Mouse (Mus musculus): Measurements from ENCODE around the gene Taf3. TPM values are rescaled to one million over a fixed set of nuclear protein-coding genes. Genes with fewer than 3 reads are reported as not detected.

The Taf3 gene
- polyA plus RNA-seq, 1 experiment, result 6.9 TPM

DNA sequence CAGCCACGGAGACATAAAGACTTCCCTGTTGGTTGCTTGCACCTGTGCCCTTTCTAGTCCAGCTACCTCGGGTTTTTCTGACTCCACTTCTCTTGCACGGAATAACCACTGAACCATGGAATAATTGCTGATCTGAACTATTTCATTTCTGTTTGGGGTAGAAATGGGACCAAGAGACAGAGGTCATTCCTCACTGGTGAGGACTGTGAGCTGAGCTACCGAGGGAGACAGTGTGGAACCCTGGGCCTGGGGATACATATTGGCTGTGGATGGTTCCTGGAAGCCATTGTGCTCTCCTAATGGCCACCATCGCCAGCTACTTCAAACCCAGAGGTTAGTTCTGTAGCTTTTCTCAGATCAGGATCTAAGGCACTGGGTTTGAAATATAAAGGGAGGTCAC, 157.5 kb downstream of the Taf3 start:
- H3K27ac ChIP-seq (ENCODE audit: insufficient read depth, low read depth, low read length), result no peak overlapping the region
- no peak overlapping the region for H3K4me3 ChIP-seq (ENCODE audit: low read depth, low read length)
- H3K4me1 ChIP-seq (ENCODE audit: control insufficient read depth, insufficient read depth, insufficient read length, low read length), result peaks cover 6% of the 10 kb centered on the region
- peaks cover 56% of the 10 kb centered on the region for H3K27me3 ChIP-seq (ENCODE audit: control insufficient read depth, insufficient read depth, low read length)
- no peaks in the 10 kb centered on the region for H3K36me3 ChIP-seq (ENCODE audit: control insufficient read depth, insufficient read depth, low read length)
- WGBS, result 6% methylated on average over 5 of the region's 5 CpGs
- TF ChIP-seq CTCF (IDR thresholded peaks at IDR 0.05; ENCODE audit: extremely low read depth, insufficient read length, insufficient replicate concordance, low read depth, low read length) (no peak), POLR2A (IDR thresholded peaks at IDR 0.05; ENCODE audit: low read depth, low read length) (no peak)

DNA sequence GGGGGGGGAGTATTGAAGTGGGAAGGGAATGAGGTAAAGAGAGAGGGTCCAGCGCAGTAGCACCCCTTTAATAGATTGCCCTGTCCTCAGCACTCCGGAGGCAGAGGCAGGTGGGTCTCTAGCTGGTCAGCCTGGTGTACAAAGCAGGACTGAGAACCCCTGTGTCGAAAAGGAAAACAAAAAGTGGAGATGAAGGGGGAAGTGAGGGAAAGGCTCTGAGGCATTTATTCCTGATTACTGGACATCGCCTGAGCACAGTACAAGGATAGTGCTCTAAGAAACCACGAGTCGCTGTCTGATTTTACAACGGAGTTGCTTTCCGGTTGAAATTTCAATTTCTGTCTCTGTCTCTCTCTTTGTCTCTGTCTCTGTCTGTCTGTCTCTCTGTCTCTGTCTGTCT, 158.1 kb downstream of the Taf3 start:
- Histone ChIP-seq H3K27me3 (ENCODE audit: control insufficient read depth, insufficient read depth, low read length) (peaks cover 56% of the 10 kb centered on the region), H3K4me3 (ENCODE audit: low read depth, low read length) (no peak overlapping the region)

DNA sequence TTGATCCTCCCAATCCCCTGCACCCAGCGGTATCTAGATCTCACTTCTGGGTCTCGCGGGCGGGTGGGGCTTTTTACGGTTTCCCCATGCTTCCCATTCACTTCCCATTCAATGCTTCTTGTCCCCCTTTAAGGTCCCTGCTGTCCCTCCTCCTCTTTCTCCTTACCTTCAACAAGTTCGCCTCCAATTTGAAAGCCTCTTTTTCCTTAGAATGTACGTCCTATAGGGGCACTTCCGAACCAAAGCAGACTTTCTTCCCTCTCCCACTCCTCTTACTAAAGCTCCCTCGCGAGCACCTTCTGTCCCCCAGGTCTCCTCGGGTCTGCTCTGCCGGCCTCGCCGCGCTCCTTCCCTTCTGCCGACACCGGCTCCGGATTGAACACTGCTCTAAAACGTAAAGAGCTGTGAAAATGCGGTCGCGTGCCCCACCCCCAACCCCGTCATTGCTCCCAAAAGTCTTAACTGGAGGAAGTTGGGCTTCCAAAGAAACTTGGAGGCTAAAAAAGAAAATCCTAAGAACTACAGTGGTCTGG, 158.7 kb downstream of the Taf3 start, which contains the start of gene Gata3:
Gene Gata3, minus strand, starts transcription at position 384 of the 533 bp plus-strand sequence.
- WGBS, result 3% methylated on average over 23 of the region's 23 CpGs
- Histone ChIP-seq H3K27me3 (ENCODE audit: control insufficient read depth, insufficient read depth, low read length) (peaks cover 56% of the 10 kb centered on the region), H3K4me1 (ENCODE audit: control insufficient read depth, insufficient read depth, insufficient read length, low read length) (peaks cover 6% of the 10 kb centered on the region), H3K36me3 (ENCODE audit: control insufficient read depth, insufficient read depth, low read length) (no peaks in the 10 kb centered on the region), H3K4me3 (ENCODE audit: low read depth, low read length) (peak within 1 kb of the TSS; percentile 37), H3K27ac (ENCODE audit: insufficient read depth, low read depth, low read length) (no peak within 1 kb of the TSS)
- no peak for TF ChIP-seq CTCF (IDR thresholded peaks at IDR 0.05; ENCODE audit: extremely low read depth, insufficient read length, insufficient replicate concordance, low read depth, low read length)
- no peak for TF ChIP-seq POLR2A (IDR thresholded peaks at IDR 0.05; ENCODE audit: low read depth, low read length)

More for the DNA sequence above, 158.1 kb downstream of the Taf3 start:
- TF ChIP-seq POLR2A (IDR thresholded peaks at IDR 0.05; ENCODE audit: low read depth, low read length) (no peak), CTCF (IDR thresholded peaks at IDR 0.05; ENCODE audit: extremely low read depth, insufficient read length, insufficient replicate concordance, low read depth, low read length) (no peak)
- Histone ChIP-seq H3K36me3 (ENCODE audit: control insufficient read depth, insufficient read depth, low read length) (no peaks in the 10 kb centered on the region), H3K4me1 (ENCODE audit: control insufficient read depth, insufficient read depth, insufficient read length, low read length) (peaks cover 6% of the 10 kb centered on the region), H3K27ac (ENCODE audit: insufficient read depth, low read depth, low read length) (no peak overlapping the region)
- 9% methylated on average over 8 of the region's 8 CpGs for WGBS

- no peak within 1 kb of the TSS for H3K27ac ChIP-seq (ENCODE audit: insufficient read depth, low read depth, low read length)
- TF ChIP-seq POLR2A (IDR thresholded peaks at IDR 0.05; ENCODE audit: low read depth, low read length) (no peak), CTCF (IDR thresholded peaks at IDR 0.05; ENCODE audit: extremely low read depth, insufficient read length, insufficient replicate concordance, low read depth, low read length) (peak; percentile 45; the same call in 1 of the 2 replicates)
- peaks cover 6% of the 10 kb centered on the region for H3K4me1 ChIP-seq (ENCODE audit: control insufficient read depth, insufficient read depth, insufficient read length, low read length)
- peaks cover 60% of the 10 kb centered on the region for H3K27me3 ChIP-seq (ENCODE audit: control insufficient read depth, insufficient read depth, low read length)
- H3K4me3 ChIP-seq (ENCODE audit: low read depth, low read length), result peak within 1 kb of the TSS; percentile 37
- H3K36me3 ChIP-seq (ENCODE audit: control insufficient read depth, insufficient read depth, low read length), result no peaks in the 10 kb centered on the region
- WGBS, result 2% methylated on average over 30 of the region's 30 CpGs
Measured at GRCm38 (mm10) chr2:9888913-9889650, 159.3 kb downstream of the Taf3 start, which contains the start of gene 9230102O04Rik. Gene 9230102O04Rik, minus strand, starts transcription at chr2:9889540.

GRCm38 (mm10) chr2:9887636-9888035, 160.8 kb downstream of the Taf3 start:
- TF ChIP-seq POLR2A (IDR thresholded peaks at IDR 0.05; ENCODE audit: low read depth, low read length) (no peak), CTCF (IDR thresholded peaks at IDR 0.05; ENCODE audit: extremely low read depth, insufficient read length, insufficient replicate concordance, low read depth, low read length) (no peak)
- 3% methylated on average over 7 of the region's 7 CpGs for WGBS
- H3K36me3 ChIP-seq (ENCODE audit: control insufficient read depth, insufficient read depth, low read length), result no peaks in the 10 kb centered on the region
- no peak overlapping the region for H3K27ac ChIP-seq (ENCODE audit: insufficient read depth, low read depth, low read length)
- H3K4me3 ChIP-seq (ENCODE audit: low read depth, low read length), result no peak overlapping the region
- peaks cover 8% of the 10 kb centered on the region for H3K4me1 ChIP-seq (ENCODE audit: control insufficient read depth, insufficient read depth, insufficient read length, low read length)
- peaks cover 70% of the 10 kb centered on the region for H3K27me3 ChIP-seq (ENCODE audit: control insufficient read depth, insufficient read depth, low read length)

DNA sequence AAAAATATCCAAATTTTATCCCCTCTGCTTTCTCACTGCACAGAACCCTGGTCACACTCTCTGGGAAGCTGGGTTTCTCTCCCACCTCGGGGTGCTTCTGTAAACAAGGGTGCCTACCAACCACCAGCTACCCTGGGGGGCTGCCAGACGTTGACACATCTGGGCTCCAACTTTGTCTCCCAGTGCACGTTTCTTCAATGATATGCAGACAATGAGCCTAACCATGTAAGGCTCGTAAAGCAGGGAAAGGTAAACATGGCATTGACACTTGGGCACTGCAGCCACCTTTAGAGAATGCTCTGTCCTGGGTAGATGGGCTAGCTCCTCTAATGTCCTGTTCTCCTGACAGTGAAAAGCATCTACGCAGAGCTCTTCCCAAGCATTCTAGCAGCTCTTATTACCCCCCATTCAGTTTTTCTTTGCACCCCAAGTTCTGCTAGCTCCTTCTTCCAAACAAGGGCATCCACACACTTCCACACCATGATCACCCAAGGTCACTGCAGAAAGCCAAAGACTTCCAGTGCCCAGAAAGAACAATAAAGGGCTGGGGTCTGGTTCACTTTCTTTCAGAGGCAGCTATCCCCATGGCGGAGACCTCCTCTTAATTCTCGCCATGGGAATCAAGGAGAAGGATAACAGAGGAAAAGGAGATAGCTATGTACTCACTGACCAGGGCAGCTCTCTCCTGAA, 161.3 kb downstream of the Taf3 start:
- Histone ChIP-seq H3K4me3 (ENCODE audit: low read depth, low read length) (no peak overlapping the region), H3K27ac (ENCODE audit: insufficient read depth, low read depth, low read length) (no peak overlapping the region)
- no peak for TF ChIP-seq CTCF (IDR thresholded peaks at IDR 0.05; ENCODE audit: extremely low read depth, insufficient read length, insufficient replicate concordance, low read depth, low read length)

DNA sequence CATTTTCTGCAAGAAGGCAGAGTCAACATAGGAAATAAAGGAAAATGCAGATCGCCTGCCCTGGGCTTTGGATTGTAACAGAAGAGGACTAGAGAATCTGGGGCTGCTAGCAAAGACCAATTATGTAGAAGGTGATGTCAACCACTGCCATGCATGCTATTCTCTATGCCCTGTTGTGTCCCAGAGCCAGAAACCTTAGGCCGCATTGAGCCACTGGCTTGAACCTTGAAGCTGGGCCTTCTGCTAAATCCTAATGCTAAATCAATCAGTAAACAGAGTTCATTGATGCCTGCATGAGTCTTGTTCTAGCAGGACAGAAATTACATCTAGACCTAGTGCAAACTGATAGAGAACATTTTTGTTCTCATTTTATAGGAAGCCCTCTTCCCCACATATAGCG, 162.4 kb downstream of the Taf3 start:
- Histone ChIP-seq H3K4me1 (ENCODE audit: control insufficient read depth, insufficient read depth, insufficient read length, low read length) (peaks cover 8% of the 10 kb centered on the region), H3K27me3 (ENCODE audit: control insufficient read depth, insufficient read depth, low read length) (peaks cover 83% of the 10 kb centered on the region), H3K36me3 (ENCODE audit: control insufficient read depth, insufficient read depth, low read length) (no peaks in the 10 kb centered on the region), H3K4me3 (ENCODE audit: low read depth, low read length) (no peak overlapping the region), H3K27ac (ENCODE audit: insufficient read depth, low read depth, low read length) (no peak overlapping the region)
- WGBS, result 47% methylated on average over 3 of the region's 3 CpGs
- TF ChIP-seq POLR2A (IDR thresholded peaks at IDR 0.05; ENCODE audit: low read depth, low read length) (no peak), CTCF (IDR thresholded peaks at IDR 0.05; ENCODE audit: extremely low read depth, insufficient read length, insufficient replicate concordance, low read depth, low read length) (no peak)

More for the DNA sequence above, 161.3 kb downstream of the Taf3 start:
- peaks cover 75% of the 10 kb centered on the region for H3K27me3 ChIP-seq (ENCODE audit: control insufficient read depth, insufficient read depth, low read length)
- H3K4me1 ChIP-seq (ENCODE audit: control insufficient read depth, insufficient read depth, insufficient read length, low read length), result peaks cover 8% of the 10 kb centered on the region
- WGBS, result 16% methylated on average over 7 of the region's 7 CpGs
- H3K36me3 ChIP-seq (ENCODE audit: control insufficient read depth, insufficient read depth, low read length), result no peaks in the 10 kb centered on the region
